Mouse (Mus musculus) inflammation-experienced regulatory T-cells, adult 6 months (primary cell): ENCODE results near the gene Rgs3. TPM values are rescaled to one million over a fixed set of nuclear protein-coding genes. Genes with fewer than 3 reads are reported as not detected.

Source experiments
- ATAC-seq: one replicate; pipeline ENCODE4 v1.8.0; 2017
- polyA plus RNA-seq, 3 experiments: library from polyadenylated mRNA; unstranded; fragments of 100-300 nt; shearing (Covaris generic); gene quantifications; one replicate each; pipeline ENCODE4 v1.2.1; 2017

Rgs3 gene
- 10 to 100 TPM; 50.8 to 68.5 (median 62.7) TPM for polyA plus RNA-seq

- ATAC-seq = no peak
Observed at GRCm38 (mm10) chr4:62559797-62560329, at the start of gene Rgs3. Gene Rgs3, plus strand, starts transcription at chr4:62559847.

- ATAC-seq = no peak
Observed at GRCm38 (mm10) chr4:62509946-62510345, 49.7 kb upstream of the Rgs3 start.

- no peak for ATAC-seq
Observed at GRCm38 (mm10) chr4:62513998-62514506, 45.6 kb upstream of the Rgs3 start.

- no peak for ATAC-seq
Observed at GRCm38 (mm10) chr4:62514995-62515394, 44.7 kb upstream of the Rgs3 start.

GRCm38 (mm10) chr4:62515490-62515889 lies 44.2 kb upstream of the Rgs3 start:
- ATAC-seq = no peak

- no peak for ATAC-seq
Observed at GRCm38 (mm10) chr4:62516079-62516478, 43.6 kb upstream of the Rgs3 start.

- no peak for ATAC-seq
Observed at GRCm38 (mm10) chr4:62516579-62516978, 43.1 kb upstream of the Rgs3 start.

GRCm38 (mm10) chr4:62517046-62517445 lies 42.6 kb upstream of the Rgs3 start:
- ATAC-seq = no peak

GRCm38 (mm10) chr4:62517538-62518415 lies 41.9 kb upstream of the Rgs3 start:
- peak; percentile 6 for ATAC-seq

- peak; percentile 30 for ATAC-seq
Observed at GRCm38 (mm10) chr4:62518416-62519121, 41.1 kb upstream of the Rgs3 start.

- peak; percentile 73 for ATAC-seq
Observed at GRCm38 (mm10) chr4:62519122-62519848, 40.4 kb upstream of the Rgs3 start.

GRCm38 (mm10) chr4:62519849-62520233 lies 39.8 kb upstream of the Rgs3 start, which contains the start of gene Alad:
Gene Alad, minus strand, starts transcription at chr4:62519918.
- peak; percentile 78 for ATAC-seq

GRCm38 (mm10) chr4:62520892-62521400 lies 38.7 kb upstream of the Rgs3 start:
- ATAC-seq = no peak

- peak; percentile 95 for ATAC-seq
Observed at GRCm38 (mm10) chr4:62524651-62525488, 34.8 kb upstream of the Rgs3 start, which contains the start of the genes Pole3 and 4933430I17Rik. Gene Pole3, minus strand, starts transcription at chr4:62525068. Gene 4933430I17Rik, plus strand, starts transcription at chr4:62525369.

GRCm38 (mm10) chr4:62525489-62525811 lies 34.2 kb upstream of the Rgs3 start:
- ATAC-seq = no peak

- ATAC-seq = no peak
Observed at GRCm38 (mm10) chr4:62526256-62526655, 33.4 kb upstream of the Rgs3 start.

- no peak for ATAC-seq
Observed at GRCm38 (mm10) chr4:62527655-62528054, 32.0 kb upstream of the Rgs3 start.

- ATAC-seq = no peak
Observed at GRCm38 (mm10) chr4:62533729-62534128, 25.9 kb upstream of the Rgs3 start.

- no peak for ATAC-seq
Observed at GRCm38 (mm10) chr4:62541802-62542201, 17.8 kb upstream of the Rgs3 start.

GRCm38 (mm10) chr4:62543782-62544181 lies 15.9 kb upstream of the Rgs3 start:
- ATAC-seq = no peak

GRCm38 (mm10) chr4:62544801-62545200 lies 14.8 kb upstream of the Rgs3 start:
- ATAC-seq = no peak
